In the genomic region with DNA sequence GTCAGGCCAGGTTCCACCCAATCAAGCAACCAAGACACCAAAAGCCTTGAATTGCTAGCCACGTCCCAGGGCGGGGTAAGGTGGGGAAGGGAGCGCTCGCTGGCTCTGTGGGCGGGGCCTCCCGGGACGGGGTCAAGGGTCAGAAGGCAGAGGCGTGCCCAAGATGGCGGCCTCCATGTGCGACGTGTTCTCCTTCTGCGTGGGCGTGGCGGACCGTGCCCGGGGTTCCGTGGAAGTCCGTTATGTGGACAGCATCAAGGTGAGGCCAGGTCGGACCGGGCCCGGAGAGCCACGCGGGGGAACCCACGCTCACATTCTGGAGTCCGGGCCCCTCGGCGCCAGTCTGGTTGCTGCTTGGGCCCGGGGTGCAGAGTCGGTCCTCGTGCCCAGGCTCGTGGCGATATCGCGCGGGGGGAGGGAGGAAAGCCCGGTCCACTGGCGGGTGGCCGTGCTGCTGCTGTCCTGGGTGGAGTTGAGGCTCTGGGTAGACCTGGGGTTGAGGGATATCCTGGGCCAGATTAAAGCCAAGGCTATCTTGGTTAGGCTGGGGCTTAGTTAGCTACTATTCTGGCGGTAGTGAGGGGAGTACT, we compare ENCODE assay signal across 8 mouse cellular contexts. TPM values are rescaled to one million over a fixed set of nuclear protein-coding genes. Genes with fewer than 3 reads are reported as not detected.
DNase-seq lines count a peak whose midpoint lies in the region; ATAC-seq and TF ChIP-seq lines count a peak whose summit lies in the region.

A gene (plus strand): TSS at position 148 of the 590 bp plus-strand sequence.

- intact Hi-C loops in heart, postnatal 10 days (cut with DNase I) = no loop called here

- no peak within 1 kb of the TSS for H3K27ac ChIP-seq in forebrain, embryonic 14.5 days (ENCODE audit: low read depth, low read length)
- H3K27ac ChIP-seq in liver, embryonic 16.5 days (ENCODE audit: low read length) = no peak within 1 kb of the TSS
- H3K27ac ChIP-seq in neural tube, embryonic 12.5 days = no peak within 1 kb of the TSS
- peak within 1 kb of the TSS; percentile 2; the same call in 1 of the 2 replicates for H3K27ac ChIP-seq in testis, adult 2 months (ENCODE audit: control insufficient read depth, insufficient read depth, low read depth, low read length)

- TF ChIP-seq POLR2A in testis, adult 2 months (IDR thresholded peaks at IDR 0.05; ENCODE audit: control insufficient read depth, low read depth, low read length) = peak; percentile 60; the same call in 1 of the 2 replicates

- ATAC-seq in forebrain, embryonic 14.5 days = peak; percentile 89
- ATAC-seq in liver, embryonic 16.5 days (ENCODE audit: low read depth) = peak; percentile 90
- ATAC-seq in neural tube, embryonic 12.5 days (ENCODE audit: low FRiP score, low read depth) = peak; percentile 83

- H3K4me2 ChIP-seq in forebrain, embryonic 14.5 days (ENCODE audit: low read length) = peak within 1 kb of the TSS; percentile 85
- H3K4me2 ChIP-seq in liver, embryonic 16.5 days (ENCODE audit: low read depth, low read length) = peak within 1 kb of the TSS; percentile 85
- H3K4me2 ChIP-seq in neural tube, embryonic 12.5 days (replicated peaks) = peak within 1 kb of the TSS; percentile 91

- H3K4me1 ChIP-seq in forebrain, embryonic 14.5 days (ENCODE audit: control insufficient read depth, insufficient read depth, low read length) = no peaks in the 10 kb centered on the region
- peaks cover 17% of the 10 kb centered on the region for H3K4me1 ChIP-seq in liver, embryonic 16.5 days (ENCODE audit: control insufficient read depth, low read depth, low read length)
- H3K4me1 ChIP-seq in neural tube, embryonic 12.5 days = peaks cover 3% of the 10 kb centered on the region; the same call in 1 of the 2 replicates
- H3K4me1 ChIP-seq in testis, adult 2 months (ENCODE audit: control insufficient read depth, insufficient read depth, low read length) = peaks cover 4% of the 10 kb centered on the region

- no peak for TF ChIP-seq CTCF in testis, adult 2 months (IDR thresholded peaks at IDR 0.05; ENCODE audit: control insufficient read depth, insufficient read depth, insufficient replicate concordance, low read depth, low read length)

- no peaks in the 10 kb centered on the region for H3K36me3 ChIP-seq in forebrain, embryonic 14.5 days (ENCODE audit: control insufficient read depth, insufficient read depth, low read length)
- H3K36me3 ChIP-seq in liver, embryonic 16.5 days (ENCODE audit: control insufficient read depth, insufficient read depth) = no peaks in the 10 kb centered on the region
- no peaks in the 10 kb centered on the region for H3K36me3 ChIP-seq in neural tube, embryonic 12.5 days
- no peaks in the 10 kb centered on the region for H3K36me3 ChIP-seq in testis, adult 2 months (ENCODE audit: control insufficient read depth, insufficient read depth, low read length)

- peak; percentile 94 for DNase-seq in ES-CJ7 (ENCODE audit: low read depth, low spot score)
- DNase-seq in cerebellum, adult 11 months = peak; percentile 73
- peak; percentile 70 for DNase-seq in forebrain, embryonic 14.5 days (ENCODE audit: low spot score)
- peak; percentile 82 to 88 for DNase-seq in heart, postnatal 10 days
- DNase-seq in large intestine, adult 2 months (ENCODE audit: low read depth, low spot score) = peak; percentile 66

- WGBS in forebrain, embryonic 14.5 days = 1% methylated on average over 36 of the region's 39 CpGs
- WGBS in large intestine, adult 2 months = 1% methylated on average over 39 of the region's 39 CpGs
- WGBS in liver, embryonic 16.5 days (ENCODE audit: insufficient replicate concordance) = under 1% methylated on average over 39 of the region's 39 CpGs
- WGBS in neural tube, embryonic 12.5 days = under 1% methylated on average over 39 of the region's 39 CpGs

- no peaks in the 10 kb centered on the region for H3K9me3 ChIP-seq in forebrain, embryonic 14.5 days (replicated peaks; ENCODE audit: control insufficient read depth, low read length)
- no peaks in the 10 kb centered on the region for H3K9me3 ChIP-seq in liver, embryonic 16.5 days (replicated peaks; ENCODE audit: control insufficient read depth, low read length)
- H3K9me3 ChIP-seq in neural tube, embryonic 12.5 days = no peaks in the 10 kb centered on the region

- H3K4me3 ChIP-seq in forebrain, embryonic 14.5 days (ENCODE audit: low read depth, low read length) = peak within 1 kb of the TSS; percentile 74
- H3K4me3 ChIP-seq in liver, embryonic 16.5 days (ENCODE audit: low read depth, low read length) = peak within 1 kb of the TSS; percentile 80
- H3K4me3 ChIP-seq in neural tube, embryonic 12.5 days = peak within 1 kb of the TSS; percentile 92
- H3K4me3 ChIP-seq in testis, adult 2 months (ENCODE audit: control insufficient read depth, low read depth, low read length) = peak within 1 kb of the TSS; percentile 91

- no peaks in the 10 kb centered on the region for H3K27me3 ChIP-seq in forebrain, embryonic 14.5 days (replicated peaks; ENCODE audit: control insufficient read depth, insufficient read depth, low read length)
- H3K27me3 ChIP-seq in liver, embryonic 16.5 days (ENCODE audit: control insufficient read depth, insufficient read depth, low read depth, low read length) = no peaks in the 10 kb centered on the region
- H3K27me3 ChIP-seq in neural tube, embryonic 12.5 days (replicated peaks) = peaks cover 3% of the 10 kb centered on the region; the same call in 1 of the 2 replicates
- H3K27me3 ChIP-seq in testis, adult 2 months (ENCODE audit: control insufficient read depth, insufficient read depth, low read length) = no peaks in the 10 kb centered on the region

- H3K9ac ChIP-seq in forebrain, embryonic 14.5 days (ENCODE audit: low read length) = peak within 1 kb of the TSS; percentile 72
- H3K9ac ChIP-seq in liver, embryonic 16.5 days (ENCODE audit: low read depth, low read length) = peak within 1 kb of the TSS; percentile 75
- H3K9ac ChIP-seq in neural tube, embryonic 12.5 days = peak within 1 kb of the TSS; percentile 71

RNA-seq across cellular contexts. Expression of the gene that starts here (rescaled TPM):
- 37.2 and 41.3 TPM in 2 replicates for polyA plus RNA-seq in forebrain, embryonic 14.5 days (2014; fragmentation: Nextera tagmentation; extraction: Ambion mirVana)
- 10 to 100 TPM; 11.1 to 12.5 TPM for total RNA-seq in heart, postnatal 10 days (2021)
- 18.1 and 21.2 TPM in 2 replicates for polyA plus RNA-seq in large intestine, adult 2 months (2012; rRNA removed)
- 18.1 and 18.9 TPM in 2 replicates for polyA plus RNA-seq in liver, embryonic 16.5 days (2015; fragmentation: Nextera tagmentation; extraction: Ambion mirVana)
- 51.4 and 54.2 TPM in 2 replicates for polyA plus RNA-seq in neural tube, embryonic 12.5 days (2016; fragmentation: Nextera tagmentation; extraction: Ambion mirVana)
- polyA plus RNA-seq in testis, adult 2 months (2012; rRNA removed) = 10.2 TPM in 2 replicates
